Mouse (Mus musculus) telencephalon, adult 2 months (tissue): Measurements from ENCODE around the gene Ppm1j.
"Not testable (repeated sequence)": the region's sequence is repeated elsewhere in the genome, so short reads cannot be mapped to it uniquely, and the experiment has no call there.

Experiments used
- DNase-seq: peaks from one replicate; pipeline ENCODE4 v3.0.0-alpha.2; 2011; ENCODE audit warnings: low read depth, low spot score

The Ppm1j gene

DNA sequence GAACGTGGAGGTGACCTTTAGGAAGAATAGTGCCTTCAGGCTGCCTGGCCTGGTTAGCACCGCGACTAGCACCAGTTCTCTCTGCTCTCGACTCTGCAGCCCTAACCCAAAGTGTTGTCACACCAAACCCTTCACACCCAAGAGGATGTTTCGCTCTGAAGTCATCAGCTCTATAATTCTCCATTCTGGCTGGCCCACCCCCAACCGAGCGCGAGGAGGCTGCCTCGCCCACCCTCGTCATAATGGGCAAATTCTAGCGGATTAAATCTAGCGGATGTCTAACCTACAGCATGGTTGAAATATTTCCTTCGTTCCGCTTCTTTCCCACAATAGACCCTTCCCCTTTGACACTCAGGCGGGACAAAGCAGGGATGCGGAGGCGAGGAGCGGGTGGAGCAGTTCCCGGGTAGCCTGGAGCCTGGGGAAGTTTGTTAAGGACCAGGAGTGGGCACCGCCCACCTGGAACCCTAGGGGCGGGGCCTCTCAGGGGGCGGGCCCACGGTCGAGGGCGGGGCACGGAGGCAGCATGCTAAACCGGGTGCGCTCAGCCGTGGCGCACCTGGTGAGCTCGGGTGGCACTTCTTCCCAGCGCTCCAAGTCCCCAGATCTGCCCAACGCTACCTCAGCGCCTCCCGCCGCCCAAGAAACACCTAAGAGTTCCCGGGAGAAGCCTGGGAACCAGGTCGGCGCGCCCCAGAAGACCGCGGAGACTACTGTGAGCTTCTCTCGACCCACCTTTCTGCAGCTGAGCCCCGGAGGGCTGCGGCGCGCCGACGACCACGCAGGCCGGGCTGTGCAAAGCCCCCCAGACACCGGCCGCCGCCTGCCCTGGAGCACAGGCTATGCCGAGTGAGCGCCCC is at the start of gene Ppm1j:
Ppm1j (plus strand) TSS at position 496 of the 860 bp plus-strand sequence.
- DNase-seq = no peak

DNA sequence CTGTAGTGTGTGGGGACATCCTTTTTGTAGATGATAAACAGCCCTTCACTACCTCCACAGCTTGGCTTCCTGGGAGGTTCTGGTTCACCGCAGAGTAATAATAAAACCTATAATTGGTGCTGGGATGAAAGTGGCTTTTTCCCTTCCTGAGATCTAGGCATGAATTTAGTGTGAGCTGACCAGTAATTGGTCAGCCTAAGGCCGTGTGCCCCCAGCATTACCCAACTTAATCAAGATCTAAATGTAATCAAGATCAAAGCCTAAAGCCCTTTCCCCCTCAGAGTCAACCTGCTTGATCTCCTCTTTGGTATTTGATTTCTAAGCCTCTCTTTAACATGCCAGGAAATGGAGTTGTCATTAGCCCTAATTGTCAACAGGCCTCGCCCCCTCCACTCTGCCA is 47.9 kb upstream of the Ppm1j start:
- no peak for DNase-seq

DNA sequence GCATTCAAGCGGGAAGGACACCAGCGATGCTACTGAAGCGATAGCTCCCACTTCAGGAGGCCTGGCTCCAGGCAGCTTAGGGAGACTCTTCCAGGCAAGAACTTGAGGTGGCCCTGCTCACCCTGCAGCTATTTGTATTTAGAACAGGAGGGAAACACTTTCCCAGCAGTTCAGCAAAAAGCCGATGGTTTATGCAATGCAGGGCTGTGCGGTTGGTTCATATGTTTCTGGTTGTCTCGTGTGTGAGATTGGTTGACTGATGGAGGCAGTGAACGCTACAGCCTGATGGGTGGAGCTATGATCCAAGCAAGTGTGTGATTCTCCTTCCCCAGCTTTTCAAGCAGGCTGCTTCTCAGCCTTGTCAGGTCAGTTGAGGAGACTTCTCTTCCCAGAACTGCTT is 46.2 kb upstream of the Ppm1j start:
- DNase-seq = no peak

DNA sequence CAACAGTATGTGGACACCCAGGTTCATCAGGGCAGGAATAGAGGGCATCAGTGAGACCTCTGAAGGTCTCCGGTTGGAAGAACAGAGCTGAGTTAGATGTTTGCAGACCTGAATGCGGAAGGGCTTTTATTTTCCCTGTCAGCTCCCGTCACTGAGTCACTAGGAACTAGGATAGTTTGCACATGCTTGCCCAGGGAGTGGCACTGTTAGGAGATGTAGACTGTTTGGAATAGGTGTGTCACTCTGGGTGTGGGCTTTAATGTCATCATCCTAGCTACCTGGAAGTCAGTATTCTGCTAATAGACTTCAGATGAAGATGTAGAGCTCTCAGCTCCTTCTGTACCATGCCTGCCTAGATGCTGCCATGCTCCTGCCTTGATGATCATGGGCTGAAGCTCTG is 38.9 kb upstream of the Ppm1j start:
- no peak for DNase-seq

DNA sequence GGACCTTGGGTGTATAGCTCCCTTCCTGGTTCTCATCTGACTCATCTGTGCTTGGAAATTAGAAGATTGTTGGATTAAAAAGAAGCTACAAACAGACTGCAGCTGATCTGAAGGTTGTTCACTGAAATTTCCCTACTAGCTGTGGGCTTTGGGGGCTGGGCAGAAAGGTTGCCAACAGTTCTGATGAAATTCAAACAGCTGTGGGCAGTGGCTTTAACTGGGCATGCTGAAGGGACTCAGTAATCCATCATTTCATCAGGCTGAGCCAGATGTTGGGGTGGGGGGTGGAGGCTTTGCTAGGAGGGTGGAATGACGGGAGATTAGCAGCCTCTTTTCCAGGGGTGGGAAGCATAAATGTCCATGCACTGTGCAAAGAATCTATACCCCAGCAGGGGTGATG is 37.7 kb upstream of the Ppm1j start:
- no peak for DNase-seq

DNA sequence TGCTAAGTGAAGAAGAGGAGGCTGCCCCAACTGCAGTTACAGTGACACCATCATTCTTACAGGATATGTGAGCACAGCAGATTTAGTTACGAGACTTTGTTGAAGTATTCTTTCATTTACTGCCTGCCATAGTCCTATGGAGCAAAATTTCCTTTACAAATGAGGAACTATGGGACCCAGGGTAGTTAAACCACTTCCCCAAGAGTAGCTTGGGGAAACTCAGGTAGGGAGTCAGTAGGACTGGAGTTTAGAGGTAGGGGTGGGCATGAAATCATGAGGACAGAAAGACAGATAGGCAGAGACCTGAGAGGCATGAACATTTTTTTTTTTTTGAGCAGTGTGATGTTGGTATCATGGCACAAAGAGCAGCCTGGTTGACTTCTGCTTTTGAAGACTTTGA is 37.0 kb upstream of the Ppm1j start:
- DNase-seq = no peak

DNA sequence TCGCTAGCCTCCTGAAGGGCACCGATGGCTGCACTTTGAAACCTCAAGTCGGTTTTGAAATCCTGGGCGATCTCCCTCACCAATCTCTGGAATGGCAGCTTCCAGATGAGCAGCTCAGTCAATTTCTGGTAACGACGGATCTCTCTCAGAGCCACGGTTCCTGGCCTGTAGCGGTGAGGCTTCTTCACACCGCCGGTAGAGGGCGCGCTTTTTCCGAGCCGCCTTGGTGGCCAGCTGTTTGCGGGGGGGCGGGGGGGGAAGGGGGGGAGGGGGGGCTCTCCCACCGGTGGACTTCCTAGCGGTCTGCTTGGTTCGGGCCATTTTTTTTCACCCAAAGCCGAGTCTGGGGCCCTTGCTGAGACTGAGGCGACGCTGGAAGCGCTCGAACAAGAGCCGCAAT is 28.0 kb upstream of the Ppm1j start:
- not testable (repeated sequence) for DNase-seq

DNA sequence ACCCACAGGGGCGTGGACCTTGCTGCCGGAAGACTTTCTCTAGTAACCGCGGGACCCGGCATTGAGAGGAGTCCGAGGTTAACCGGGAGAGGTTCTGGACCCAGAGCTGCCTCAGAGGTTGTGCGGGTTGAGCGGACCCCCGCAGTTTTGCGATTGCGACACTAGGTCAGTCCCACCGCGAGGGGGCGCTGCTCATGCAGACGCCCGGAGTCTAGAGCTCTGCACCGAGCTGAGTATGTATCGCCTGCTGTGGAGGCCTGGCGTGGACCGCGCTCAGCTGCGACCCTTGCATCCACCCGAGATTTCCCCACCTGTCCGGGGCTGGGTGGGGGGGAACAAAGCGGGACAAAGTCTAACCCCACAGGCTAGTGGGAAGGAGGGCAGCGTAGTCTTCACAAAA is 22.4 kb upstream of the Ppm1j start:
- DNase-seq = peak; percentile 13

DNA sequence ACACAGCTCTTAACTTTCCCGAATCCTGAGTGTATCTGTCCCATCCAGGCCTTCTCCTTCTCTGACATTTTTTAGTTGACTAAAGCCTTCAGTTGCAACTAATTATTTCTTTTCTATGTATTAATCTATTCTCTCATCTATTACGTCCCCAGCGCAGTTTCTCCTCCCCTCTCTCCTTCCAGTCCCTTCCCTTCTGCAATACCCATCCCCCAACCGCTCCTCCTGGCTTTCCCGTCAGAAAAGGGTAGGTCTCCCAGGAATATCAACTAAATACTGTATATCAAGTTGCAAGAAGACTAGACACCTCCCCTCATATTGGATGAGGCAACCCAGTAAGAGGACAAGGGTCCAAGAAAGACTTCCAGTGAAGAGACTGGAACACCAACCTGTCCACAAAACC is 22.0 kb upstream of the Ppm1j start:
- DNase-seq = no peak

DNA sequence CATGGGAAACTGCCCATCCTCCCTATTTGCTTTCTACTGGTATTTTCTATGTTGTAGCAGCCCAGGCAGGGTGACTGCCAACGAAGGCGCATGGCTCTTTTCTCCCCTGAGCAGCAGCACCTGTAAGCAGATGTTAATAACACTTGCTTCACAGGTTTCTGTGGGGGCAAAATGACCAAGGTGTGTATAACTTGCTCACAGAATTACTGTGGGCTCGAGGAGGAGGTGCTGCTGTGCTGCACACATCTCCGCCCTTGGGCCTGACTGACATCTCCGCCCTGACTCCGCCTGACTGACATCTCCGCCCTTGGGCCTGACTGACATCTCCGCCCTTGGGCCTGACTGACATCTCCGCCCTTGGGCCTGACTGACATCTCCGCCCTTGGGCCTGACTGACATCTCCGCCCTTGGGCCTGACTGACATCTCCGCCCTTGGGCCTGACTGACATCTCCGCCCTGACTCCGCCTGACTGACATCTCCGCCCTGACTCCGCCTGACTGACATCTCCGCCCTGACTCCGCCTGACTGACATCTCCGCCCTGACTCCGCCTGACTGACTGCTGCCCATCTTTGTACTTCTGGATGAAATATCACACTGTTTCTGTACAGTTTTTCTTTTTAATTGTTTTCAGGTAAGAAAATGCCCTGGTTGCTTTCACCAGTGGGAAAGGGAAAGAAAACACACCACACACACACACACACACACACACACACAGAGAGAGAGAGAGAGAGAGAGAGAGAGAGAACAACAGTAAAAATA is 18.6 kb upstream of the Ppm1j start:
- DNase-seq = not testable (repeated sequence)

DNA sequence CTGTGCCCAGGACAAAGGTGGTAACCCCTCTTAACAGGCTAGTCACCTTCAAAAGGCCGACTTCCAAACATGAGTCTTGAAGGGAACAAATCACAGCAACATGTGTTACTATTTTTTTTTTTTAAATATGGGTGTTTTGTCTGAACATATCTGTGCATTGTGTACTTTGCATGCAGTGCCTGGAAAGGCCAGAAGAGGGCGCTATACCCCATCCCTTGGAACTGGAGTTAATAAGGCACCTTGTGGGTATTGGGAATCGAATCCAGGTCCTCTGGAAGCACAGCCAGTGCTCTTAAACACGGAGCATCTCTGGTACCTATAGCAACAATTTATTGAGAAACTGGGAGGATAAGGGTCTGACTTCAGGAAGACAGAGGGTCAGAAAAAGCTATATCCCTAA is 15.8 kb upstream of the Ppm1j start:
- DNase-seq = no peak

DNA sequence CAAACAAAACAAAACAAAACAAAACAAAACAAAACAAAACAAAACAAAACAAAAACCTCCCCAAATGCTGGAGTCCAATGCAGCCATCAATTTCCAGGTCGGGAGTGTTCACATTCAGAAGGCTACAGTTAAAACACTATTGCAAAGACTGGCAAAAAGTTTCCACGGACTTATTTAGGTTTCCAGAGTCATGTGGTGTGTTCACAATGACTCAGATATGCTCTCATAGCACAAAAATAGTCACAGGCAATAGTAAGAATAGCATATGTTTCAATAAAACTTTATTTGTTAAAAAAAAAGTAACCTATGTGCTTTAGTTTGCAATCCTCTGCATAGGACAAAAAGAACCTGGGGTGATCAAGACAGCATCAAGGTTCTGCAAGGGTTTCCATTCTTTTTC is 13.7 kb upstream of the Ppm1j start:
- no peak for DNase-seq

DNA sequence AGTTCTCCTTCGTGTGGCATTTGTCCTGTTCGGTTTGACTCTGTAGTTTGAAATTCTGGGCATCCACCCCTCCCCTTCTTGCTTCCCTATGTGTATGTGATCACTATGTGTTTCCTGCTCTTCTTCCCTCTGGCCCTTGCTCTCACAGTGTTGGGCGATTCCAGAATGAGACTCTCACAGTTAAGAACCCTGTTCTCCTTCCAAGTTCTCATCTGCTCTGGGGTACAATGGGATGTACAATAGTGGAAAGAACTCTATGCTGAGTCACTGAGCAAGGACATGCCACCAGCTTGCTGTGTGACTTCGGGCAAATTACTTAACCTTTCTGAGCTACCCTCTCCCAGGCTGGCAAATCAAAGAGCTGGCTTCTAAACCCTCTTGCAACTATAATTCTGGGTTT is 13.1 kb upstream of the Ppm1j start:
- DNase-seq = no peak

DNA sequence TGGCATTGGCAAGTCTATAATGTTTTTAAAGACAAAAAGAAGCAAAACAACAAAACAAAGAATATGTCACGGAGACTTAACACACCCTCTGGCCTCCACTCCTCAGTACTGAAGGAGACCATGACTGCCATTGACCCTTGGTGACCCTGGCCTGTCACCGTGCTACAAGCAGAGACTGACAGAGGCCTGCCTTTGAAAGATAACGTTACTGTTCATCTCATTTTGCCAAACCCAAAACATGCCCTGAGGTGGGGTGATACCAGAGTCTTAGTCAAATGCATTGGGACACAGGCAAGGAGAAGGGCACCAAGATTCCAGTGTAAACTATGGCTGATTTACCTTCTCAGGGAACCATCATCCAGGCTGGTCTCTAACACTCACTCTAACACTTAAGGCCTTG is 11.7 kb upstream of the Ppm1j start:
- DNase-seq = no peak

DNA sequence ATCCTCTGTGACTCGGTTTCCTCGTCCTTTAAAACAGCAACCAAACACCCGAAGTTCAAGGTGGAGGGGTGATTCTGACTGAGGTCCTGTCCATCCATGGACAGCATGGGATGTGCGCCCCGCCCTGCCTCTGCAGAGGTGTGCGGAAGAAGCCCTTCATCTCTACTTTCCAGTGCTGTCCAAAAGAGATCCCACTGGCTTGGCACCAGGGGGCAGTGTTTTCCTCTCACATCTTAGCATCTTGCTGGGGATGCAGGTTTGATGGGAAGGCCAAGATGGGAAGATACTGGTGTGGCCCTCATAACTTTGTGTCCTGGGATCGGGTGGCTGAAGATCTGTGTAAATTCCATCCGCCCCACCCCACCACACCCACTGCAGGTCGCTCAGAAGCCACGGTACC is 10.8 kb upstream of the Ppm1j start:
- DNase-seq = no peak

DNA sequence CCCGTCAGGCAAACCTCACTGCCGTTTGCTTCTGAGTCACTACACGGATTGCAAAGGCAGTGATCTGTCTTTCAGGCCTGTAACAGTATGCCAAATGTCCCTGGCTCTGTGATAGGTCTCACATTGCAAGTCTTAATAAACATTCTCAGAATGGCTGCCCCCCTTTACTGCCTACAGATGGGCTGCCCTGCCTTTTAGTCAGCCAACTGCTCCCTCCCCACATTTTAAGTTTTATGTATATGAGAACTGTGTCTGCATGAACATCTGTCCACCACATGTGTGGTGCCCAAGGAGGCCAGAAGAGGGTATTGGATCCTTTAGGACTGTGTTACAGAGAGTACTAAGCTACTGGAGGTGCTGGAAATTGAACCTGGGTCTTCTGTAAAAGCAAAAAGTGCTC is 9.9 kb upstream of the Ppm1j start:
- DNase-seq = no peak

DNA sequence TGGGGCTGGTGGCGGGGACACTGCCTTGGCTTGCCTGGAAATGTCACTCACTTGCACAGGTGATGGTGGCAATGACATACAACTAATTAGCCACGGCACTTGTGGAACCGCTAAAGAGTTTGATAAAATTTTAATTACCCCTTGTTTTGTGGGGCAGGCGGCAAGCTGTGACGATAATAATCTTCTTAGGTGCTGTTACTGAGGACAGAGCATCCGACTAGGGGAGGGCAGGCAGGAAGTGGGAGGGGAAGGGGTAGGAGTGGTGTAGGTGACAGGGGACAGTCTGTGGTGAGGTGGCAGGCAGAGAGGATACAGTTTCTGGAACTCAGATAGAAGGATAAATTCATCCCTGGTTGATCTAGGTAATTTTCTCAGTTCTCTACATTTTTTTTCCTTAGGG is 9.4 kb upstream of the Ppm1j start:
- DNase-seq = no peak

DNA sequence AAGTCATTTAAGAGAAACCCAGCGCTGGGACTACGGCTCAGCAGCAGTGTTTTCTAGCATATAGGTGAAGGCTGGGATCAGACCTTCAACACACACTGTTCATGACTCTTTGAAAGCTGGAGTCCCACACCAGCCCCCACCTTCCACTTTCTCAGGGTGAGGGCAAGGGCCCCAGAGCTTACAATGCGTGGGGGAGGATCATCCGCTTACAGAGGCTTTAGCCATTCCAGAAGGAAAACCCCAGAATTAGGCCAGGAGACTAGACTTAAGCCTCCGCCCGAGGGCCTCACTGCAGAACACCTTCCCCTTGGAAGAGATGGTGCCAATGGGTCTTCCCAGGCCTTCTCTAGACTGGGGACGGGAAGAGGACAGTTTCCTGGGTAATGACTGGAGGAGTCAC is 7.6 kb upstream of the Ppm1j start:
- no peak for DNase-seq

DNA sequence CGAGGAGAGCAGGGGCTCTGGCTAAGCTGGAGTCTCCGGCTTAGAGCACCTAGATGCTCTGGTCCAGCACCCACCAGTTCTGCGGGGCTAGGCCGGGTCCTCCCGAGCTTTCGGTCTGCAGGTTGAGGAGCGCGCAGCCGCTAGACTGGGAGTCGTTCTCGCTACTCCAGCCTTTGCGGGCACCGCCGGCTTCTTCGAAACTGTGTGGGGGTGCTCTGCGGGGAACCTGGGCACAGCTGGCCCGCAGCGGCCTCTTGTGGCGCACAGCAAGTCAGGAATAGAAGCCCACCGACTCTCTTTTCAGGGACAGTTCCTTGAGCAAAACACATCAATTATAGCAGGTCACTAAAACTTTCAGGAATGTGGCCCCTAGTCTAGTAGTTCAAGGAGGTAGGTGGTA is 3.5 kb upstream of the Ppm1j start:
- DNase-seq = no peak

DNA sequence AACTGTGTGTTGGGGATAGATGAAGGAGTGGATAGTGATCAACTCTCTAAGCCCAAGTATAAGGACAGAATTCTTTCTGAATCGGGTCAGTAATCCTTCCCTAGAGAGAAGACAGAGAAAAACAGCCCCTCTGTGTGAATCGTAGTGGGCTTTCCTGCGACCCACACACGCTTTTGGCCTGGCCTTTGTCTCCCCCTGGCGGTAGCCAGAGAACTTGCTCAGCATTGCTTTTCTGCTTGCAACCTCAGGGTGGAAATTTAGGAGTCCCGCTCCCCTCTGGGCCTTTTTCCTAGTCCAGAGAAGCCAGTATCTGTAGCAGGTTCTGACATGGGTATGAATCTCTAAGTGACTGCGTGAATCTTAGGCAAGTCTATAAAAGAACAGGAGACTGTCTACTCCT is 907 bp upstream of the Ppm1j start:
- DNase-seq = no peak

DNA sequence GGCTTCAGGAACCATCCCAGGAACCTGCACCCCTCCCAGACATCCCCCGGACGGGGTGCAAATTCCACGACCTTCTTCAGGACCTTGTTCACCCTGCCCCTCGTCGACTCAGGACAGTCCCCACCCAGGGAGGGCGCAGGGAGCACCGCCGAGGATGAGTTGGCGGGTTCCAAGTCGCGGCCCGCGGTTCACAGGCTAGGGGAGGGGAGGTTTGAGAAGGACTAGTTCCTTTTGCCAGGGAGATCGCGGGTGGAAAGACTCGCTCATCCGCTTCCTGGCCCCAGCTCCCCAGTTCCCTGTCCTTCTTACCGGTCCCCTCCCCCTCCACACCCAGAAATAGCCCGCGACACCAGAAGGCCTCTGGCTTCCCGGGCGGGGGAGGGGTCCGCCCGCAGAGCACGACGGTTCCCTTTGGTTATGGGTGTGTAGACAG is 631 bp downstream of the Ppm1j start, which contains the start of gene Fam19a3:
Fam19a3 (minus strand) TSS at position 370 of the 433 bp plus-strand sequence.
- no peak for DNase-seq

DNA sequence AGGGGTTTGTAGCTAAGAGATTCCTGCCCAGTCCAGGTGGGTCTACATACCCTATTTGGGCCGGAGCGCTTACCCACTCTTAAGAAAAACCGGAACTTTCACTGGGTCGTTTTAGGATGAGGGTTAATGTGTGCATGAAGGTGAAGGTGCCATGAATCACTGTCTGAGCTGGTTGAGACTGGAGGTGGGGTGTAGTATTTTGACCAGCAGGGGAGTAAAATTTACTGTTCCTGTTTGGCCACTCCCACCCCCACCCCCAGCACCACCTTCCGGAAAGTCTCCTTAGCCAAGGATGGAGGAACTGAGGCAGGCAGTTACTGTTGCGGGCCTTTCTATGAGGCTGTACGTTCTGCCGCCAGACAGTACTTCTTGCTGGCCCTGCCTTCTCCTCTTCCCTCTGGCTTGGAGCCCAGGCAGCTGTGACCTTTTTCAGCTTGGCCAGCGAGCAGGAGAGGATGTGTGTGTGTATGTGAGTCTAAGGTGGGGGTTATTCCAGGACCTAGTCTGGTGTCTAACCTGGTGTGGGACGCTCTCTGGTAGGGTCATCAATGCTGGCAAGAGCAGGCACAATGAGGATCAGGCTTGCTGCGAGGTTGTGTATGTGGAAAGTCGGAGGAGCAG is 1.3 kb downstream of the Ppm1j start:
- DNase-seq = no peak
